ENCODE assay signal across 8 mouse cellular contexts in the genomic region with DNA sequence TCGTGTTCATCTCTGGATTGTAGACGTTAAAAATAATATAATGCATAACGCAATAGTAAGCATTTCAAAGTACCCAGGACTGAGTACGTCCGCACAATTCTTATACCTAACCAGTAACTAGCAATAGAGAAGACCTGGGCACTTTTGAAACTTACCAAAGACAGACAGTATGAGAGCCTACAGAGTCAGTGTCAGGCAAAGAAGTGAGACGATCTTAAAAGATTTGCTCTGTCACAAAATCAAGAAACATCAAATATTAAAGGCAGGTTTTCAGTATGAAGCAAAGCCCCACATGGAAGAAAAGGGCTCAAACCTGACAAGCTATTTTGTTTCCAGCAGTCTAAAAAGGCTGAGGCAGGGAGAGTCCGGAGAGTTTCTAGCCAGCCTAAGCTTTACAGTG. TPM values are rescaled to one million over a fixed set of nuclear protein-coding genes. Genes with fewer than 3 reads are reported as not detected.
A peak's percentile ranks its signal among the peaks of the same experiment; 100 is the strongest.
DNase-seq lines count a peak whose midpoint lies in the region; ATAC-seq and TF ChIP-seq lines count a peak whose summit lies in the region.

No protein-coding gene starts in this region.

- H3K4me2 ChIP-seq in liver, embryonic 12.5 days, result peak overlapping the region; percentile 92

- peak overlapping the region; percentile 97 for H3K4me3 ChIP-seq in gastrocnemius, adult 2 months
- H3K4me3 ChIP-seq in testis, adult 2 months (ENCODE audit: control insufficient read depth, low read depth, low read length), result no peak overlapping the region
- peak overlapping the region; percentile 100 for H3K4me3 ChIP-seq in liver, embryonic 12.5 days

- no peak for ATAC-seq in liver, embryonic 12.5 days

- no peaks in the 10 kb centered on the region for H3K9me3 ChIP-seq in liver, embryonic 12.5 days (replicated peaks)

- TF ChIP-seq CTCF in gastrocnemius, adult 2 months (IDR thresholded peaks at IDR 0.05), result no peak
- TF ChIP-seq CTCF in testis, adult 2 months (IDR thresholded peaks at IDR 0.05; ENCODE audit: control insufficient read depth, insufficient read depth, insufficient replicate concordance, low read depth, low read length), result no peak

- DNase-seq in gastrocnemius, adult 2 months, result no peak
- DNase-seq in gastrocnemius, postnatal 4 days (ENCODE audit: low spot score in 2 of 2), result no peak
- DNase-seq in testis, postnatal 14 days (ENCODE audit: low spot score), result no peak
- DNase-seq in urinary bladder, postnatal 36 days (ENCODE audit: low spot score in 2 of 2), result no peak
- no peak for DNase-seq in layer of hippocampus, postnatal 25 days (ENCODE audit: extremely low spot score in 1 of 2, low spot score in 1 of 2)
- no peak for DNase-seq in thymus, postnatal 10 days (ENCODE audit: low spot score in 2 of 2)

- H3K27ac ChIP-seq in gastrocnemius, adult 2 months, result peak overlapping the region; percentile 94
- 0 out of 2 replicates have a peak overlapping the region, but pooled peaks have one; percentile 12 for H3K27ac ChIP-seq in testis, adult 2 months (ENCODE audit: control insufficient read depth, insufficient read depth, low read depth, low read length)
- H3K27ac ChIP-seq in liver, embryonic 12.5 days, result peak overlapping the region; percentile 98

- no peaks in the 10 kb centered on the region for H3K27me3 ChIP-seq in testis, adult 2 months (ENCODE audit: control insufficient read depth, insufficient read depth, low read length)
- H3K27me3 ChIP-seq in liver, embryonic 12.5 days (replicated peaks), result no peaks in the 10 kb centered on the region

- no peaks in the 10 kb centered on the region for H3K36me3 ChIP-seq in testis, adult 2 months (ENCODE audit: control insufficient read depth, insufficient read depth, low read length)
- H3K36me3 ChIP-seq in liver, embryonic 12.5 days, result no peaks in the 10 kb centered on the region

- peaks cover 15% of the 10 kb centered on the region for H3K4me1 ChIP-seq in testis, adult 2 months (ENCODE audit: control insufficient read depth, insufficient read depth, low read length)
- peaks cover 68% of the 10 kb centered on the region for H3K4me1 ChIP-seq in liver, embryonic 12.5 days

- WGBS in liver, embryonic 12.5 days (ENCODE audit: insufficient replicate concordance), result 24% methylated on average over 7 of the region's 7 CpGs

- intact Hi-C loops in gastrocnemius, adult 2 months (cut with DNase I), result loop anchor here (2.0 kb wide), 1 partner anchor 86 kb away; the partner anchor contains the start of gene Cct2

- peak overlapping the region; percentile 100 for H3K9ac ChIP-seq in liver, embryonic 12.5 days

- TF ChIP-seq POLR2A in testis, adult 2 months (IDR thresholded peaks at IDR 0.05; ENCODE audit: control insufficient read depth, low read depth, low read length), result no peak

RNA-seq across cellular contexts. Expression of gene Frs2, which starts 0.9 kb away (rescaled TPM):
- 10 to 100 TPM in 1 of 2 experiments, 1 to 10 TPM in 1; 8.1 to 11.5 TPM for total RNA-seq in gastrocnemius, adult 2 months (2021)
- total RNA-seq in gastrocnemius, postnatal 4 days (2021), result 10 to 100 TPM; 15.4 to 17.7 TPM
- 8.0 and 10.3 TPM in 2 replicates for polyA plus RNA-seq in testis, adult 2 months (2012; rRNA removed)
- 11.3 and 13.3 TPM in 2 replicates for polyA plus RNA-seq in liver, embryonic 12.5 days (2016; fragmentation: Nextera tagmentation; extraction: Ambion mirVana)
- total RNA-seq in layer of hippocampus, postnatal 25 days (2021), result 10 to 100 TPM; 32.1 to 34.1 TPM

Comparison
In these comparisons a context has a peak if more than half of its experiments do, and no peak if none do; other contexts are left out.
1. H3K27ac ChIP-seq: peak in every context shown above with its lines; median percentile 98 in liver, embryonic 12.5 days; 94 in gastrocnemius, adult 2 months; 12 in testis, adult 2 months.